Mouse (Mus musculus) ES-E14 (cell line): ENCODE results near the gene Marcksl1. TPM values are rescaled to one million over a fixed set of nuclear protein-coding genes. Genes with fewer than 3 reads are reported as not detected.
A peak's percentile ranks its signal among the peaks of the same experiment; 100 is the strongest.

Experiments
- DNase-seq: peaks from one replicate; pipeline ENCODE4 v3.0.0-alpha.2; 2013; ENCODE audit warnings: low read depth, low spot score
- H3K27ac ChIP-seq: 2 replicates; pipeline ENCODE4 v1.5.1; 2012; ENCODE audit warnings: low read depth, mild to moderate bottlenecking, low read length, moderate library complexity, mixed read lengths; ENCODE audit not compliant: poor library complexity, insufficient read depth, severe bottlenecking
- H3K36me3 ChIP-seq: 2 replicates; pipeline ENCODE4 v1.6.1; 2012; ENCODE audit warnings: mild to moderate bottlenecking, low read length, moderate library complexity, mixed read lengths; ENCODE audit not compliant: control insufficient read depth, poor library complexity, insufficient read depth, severe bottlenecking
- H3K4me1 ChIP-seq, 2 experiments: fragments of 150-350 bp in 1 of 2; sonication (generic) in 1 of 2; 2 replicates each; pipeline ENCODE4 v1.6.1; 2012; ENCODE audit warnings: low read length in 2 of 2, mild to moderate bottlenecking in 1 of 2, mixed read lengths in 1 of 2; ENCODE audit not compliant: control insufficient read depth in 2 of 2, insufficient read depth in 2 of 2, poor library complexity in 1 of 2
- H3K4me3 ChIP-seq, 2 experiments: fragments of 150-350 bp in 1 of 2; sonication (generic) in 1 of 2; 2 replicates each; pipeline ENCODE4 v1.5.1; 2012; ENCODE audit warnings: low read length in 2 of 2, low read depth in 1 of 2, mild to moderate bottlenecking in 1 of 2, mixed read lengths in 1 of 2; ENCODE audit not compliant: insufficient read depth in 1 of 2, poor library complexity in 1 of 2, severe bottlenecking in 1 of 2
- H3K9ac ChIP-seq: 2 replicates; pipeline ENCODE4 v1.6.1; 2012; ENCODE audit warnings: low read depth, mild to moderate bottlenecking, low read length, mixed read lengths; ENCODE audit not compliant: poor library complexity, insufficient read depth, severe bottlenecking
- H3K9me3 ChIP-seq: fragments of 150-350 bp; sonication (generic); 2 replicates; pipeline ENCODE4 v1.6.1; 2012; ENCODE audit warnings: low read depth, mild to moderate bottlenecking, low read length; ENCODE audit not compliant: control insufficient read depth, insufficient read depth
- CHD2 ChIP-seq: IDR thresholded peaks from 2 replicates; pipeline ENCODE4 v1.6.1; 2014; ENCODE audit warnings: mild to moderate bottlenecking, low read depth, low read length, inconsistent platforms
- HCFC1 ChIP-seq: IDR thresholded peaks from 2 replicates; pipeline ENCODE4 v1.6.1; 2012; ENCODE audit warnings: low read length, inconsistent platforms, borderline replicate concordance; ENCODE audit not compliant: insufficient read depth
- MAFK ChIP-seq: IDR thresholded peaks from 2 replicates; pipeline ENCODE4 v1.6.1; 2014; ENCODE audit warnings: mild to moderate bottlenecking, low read depth, low read length, inconsistent platforms; ENCODE audit not compliant: insufficient read depth
- ZC3H11A ChIP-seq: IDR thresholded peaks from 2 replicates; pipeline ENCODE4 v1.6.1; 2012; ENCODE audit warnings: low read depth, mild to moderate bottlenecking, inconsistent platforms, low read length, borderline replicate concordance
- ZNF384 ChIP-seq: IDR thresholded peaks from 2 replicates; pipeline ENCODE4 v1.6.1; 2012; ENCODE audit warnings: low read depth, low read length, inconsistent platforms
- in situ Hi-C, 2 experiments: fragments of 600-800 bp; cut with MboI; formaldehyde crosslinking; loops; one replicate each; pipeline ENCODE4 v1.15.1; 2025; ENCODE audit warnings: low sequenced_read_pairs in 2 of 2, inconsistent platforms in 1 of 2; ENCODE audit not compliant: unreplicated experiment in 2 of 2
- total RNA-seq: library from RNA; depleted of rRNA; stranded (reverse); fragments of 300-350 nt; gene quantifications from 2 replicates; pipeline ENCODE4 v1.2.3, GENCODE M21; 2012

Gene Marcksl1
- total RNA-seq, 1 experiment: 233 TPM

GRCm38 (mm10) chr4:129498941-129499340, 14.4 kb upstream of the Marcksl1 start:
- in situ Hi-C loops: no loop called here
- Histone ChIP-seq H3K4me1 (peaks cover 21 to 27% of the 10 kb centered on the region in 2 experiments), H3K9me3 (no peaks in the 10 kb centered on the region), H3K27ac (peak overlapping the region; percentile 77; the same call in 1 of the 2 replicates), H3K4me3 (peak overlapping the region in 1 of 2 experiments; percentile 69; a peak in 1 of 4 replicates), H3K9ac (peak overlapping the region; percentile 72; the same call in 1 of the 2 replicates), H3K36me3 (no peaks in the 10 kb centered on the region)
- TF ChIP-seq MAFK (no peak), CHD2 (no peak), ZNF384 (no peak), HCFC1 (no peak), ZC3H11A (no peak)
- no peak for DNase-seq

- no peaks in the 10 kb centered on the region for H3K36me3 ChIP-seq
- no peak for DNase-seq
- H3K4me3 ChIP-seq: peak overlapping the region; percentile 69 to 79
- peak overlapping the region; percentile 77 for H3K27ac ChIP-seq
- in situ Hi-C loops: no loop called here
- peak overlapping the region; percentile 72 for H3K9ac ChIP-seq
- TF ChIP-seq HCFC1 (no peak), MAFK (no peak), ZNF384 (no peak), CHD2 (no peak), ZC3H11A (no peak)
- H3K4me1 ChIP-seq: peaks cover 23 to 34% of the 10 kb centered on the region in 2 experiments
- H3K9me3 ChIP-seq: no peaks in the 10 kb centered on the region
These were observed 13.4 kb upstream of the Marcksl1 start for GRCm38 (mm10) chr4:129500017-129500416.

DNA sequence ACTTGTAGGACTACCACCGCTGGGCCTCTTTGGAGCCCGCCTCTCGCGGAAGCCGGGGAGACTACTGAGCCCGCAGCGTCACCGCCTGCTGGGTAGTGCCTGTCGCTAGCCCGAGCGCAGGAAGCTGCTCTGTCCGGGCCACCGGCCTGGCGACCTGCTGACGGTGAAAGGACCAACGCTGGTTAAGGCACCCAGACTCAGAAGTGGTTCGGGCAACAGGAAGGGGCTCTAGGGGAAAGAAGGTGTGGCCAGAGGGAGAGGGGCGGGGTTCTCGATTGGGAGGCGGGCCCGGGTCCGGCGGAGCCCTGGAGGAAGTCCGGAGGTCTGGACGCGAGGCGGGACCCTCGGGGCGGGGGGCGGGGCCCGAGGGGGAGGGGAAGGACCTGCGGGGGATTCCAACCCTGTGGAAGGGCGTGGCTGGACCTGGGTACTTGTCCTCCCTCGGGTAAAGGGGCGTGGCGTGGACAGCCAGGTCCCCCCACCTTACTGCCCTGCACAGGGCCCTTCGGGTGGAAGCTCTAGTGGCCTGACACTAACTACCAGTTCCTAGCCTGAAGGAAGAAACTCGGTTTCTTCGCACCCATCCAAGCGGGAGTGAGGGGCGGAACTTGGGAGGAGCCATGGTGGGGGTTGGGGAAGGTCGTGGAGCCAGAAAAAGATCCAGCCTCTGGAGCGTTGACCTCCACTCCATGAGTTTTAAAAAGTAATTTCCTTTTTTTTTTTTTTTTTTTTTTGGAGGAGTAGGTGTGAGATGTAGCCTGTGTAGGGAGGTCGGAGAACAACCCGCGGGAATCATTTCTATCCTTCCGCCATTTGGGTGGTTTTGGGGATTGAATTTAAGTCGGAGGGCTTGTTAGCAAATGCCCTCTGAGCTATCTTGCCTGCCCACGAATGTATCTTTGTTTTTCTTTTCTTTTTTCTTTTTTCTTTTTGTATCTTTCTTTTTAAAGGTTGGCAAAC, 12.5 kb upstream of the Marcksl1 start:
- Histone ChIP-seq H3K4me3 (peak overlapping the region; percentile 69 to 79), H3K9ac (peak overlapping the region; percentile 72), H3K36me3 (no peaks in the 10 kb centered on the region), H3K9me3 (no peaks in the 10 kb centered on the region), H3K27ac (peak overlapping the region; percentile 92), H3K4me1 (peaks cover 26 to 34% of the 10 kb centered on the region in 2 experiments)
- in situ Hi-C loops: no loop called here
- TF ChIP-seq ZNF384: peak; percentile 95
- TF ChIP-seq ZC3H11A: no peak
- peak; percentile 94 for DNase-seq

- no peak for DNase-seq
- Histone ChIP-seq H3K27ac (peak overlapping the region; percentile 89), H3K9me3 (no peaks in the 10 kb centered on the region), H3K36me3 (no peaks in the 10 kb centered on the region), H3K9ac (peak overlapping the region; percentile 48), H3K4me1 (peaks cover 26 to 34% of the 10 kb centered on the region in 2 experiments), H3K4me3 (peak overlapping the region in 1 of 2 experiments; percentile 34; a peak in 1 of 4 replicates)
- in situ Hi-C loops: no loop called here
- TF ChIP-seq CHD2: no peak
- no peak for TF ChIP-seq ZNF384
- TF ChIP-seq MAFK: no peak
- no peak for TF ChIP-seq ZC3H11A
- TF ChIP-seq HCFC1: no peak
These were observed 11.0 kb upstream of the Marcksl1 start for GRCm38 (mm10) chr4:129502327-129502888.
